Comparison of ENCODE assay signal across 8 mouse cellular contexts in genomic region chr13:44293736-44294416, GRCm38 (mm10).
DNase-seq lines count a peak whose midpoint lies in the region; ATAC-seq and TF ChIP-seq lines count a peak whose summit lies in the region.

No protein-coding gene starts in this region.

- no peak overlapping the region for H3K27ac ChIP-seq in heart, embryonic 16.5 days (ENCODE audit: low read length)

- no peaks in the 10 kb centered on the region for H3K36me3 ChIP-seq in heart, embryonic 16.5 days (ENCODE audit: control insufficient read depth, insufficient read depth)

- ATAC-seq in heart, embryonic 16.5 days (replicated peaks; ENCODE audit: extremely low read depth, insufficient read depth, low FRiP score), result peak; percentile 83
- ATAC-seq in erythroblast, adult 5-6 weeks (replicated peaks; ENCODE audit: low FRiP score, poor library complexity, severe bottlenecking), result no peak

- no peak overlapping the region for H3K4me3 ChIP-seq in heart, embryonic 16.5 days (ENCODE audit: low read length)
- H3K4me3 ChIP-seq in lung, adult 2 months (replicated peaks; ENCODE audit: extremely low read depth, low read depth, low read length), result no peak overlapping the region

- intact Hi-C loops in left cerebral cortex, postnatal 10 days (cut with DNase I), result no loop called here

- H3K9me3 ChIP-seq in heart, embryonic 16.5 days (replicated peaks; ENCODE audit: control insufficient read depth, low read length), result peaks cover 9% of the 10 kb centered on the region

- no peak for TF ChIP-seq CTCF in lung, adult 2 months (IDR thresholded peaks at IDR 0.05; ENCODE audit: insufficient read depth, low read length)

- H3K27me3 ChIP-seq in heart, embryonic 16.5 days (ENCODE audit: control insufficient read depth, insufficient read depth, low read length), result no peaks in the 10 kb centered on the region

- WGBS in heart, embryonic 16.5 days, result 65% methylated on average over 15 of the region's 15 CpGs
- WGBS in lung, adult 2 months, result 60% methylated on average over 15 of the region's 15 CpGs

- no peak for TF ChIP-seq POLR2A in lung, adult 2 months (IDR thresholded peaks at IDR 0.05; ENCODE audit: borderline replicate concordance, extremely low read depth, low read depth, low read length)

- H3K9ac ChIP-seq in heart, embryonic 16.5 days (ENCODE audit: low read length), result no peak overlapping the region

- no peak overlapping the region for H3K4me2 ChIP-seq in heart, embryonic 16.5 days (ENCODE audit: low read depth, low read length)

- peak; percentile 68 to 75 for DNase-seq in left cerebral cortex, postnatal 10 days (ENCODE audit: extremely low spot score in 1 of 2, low spot score in 2 of 2)
- no peak for DNase-seq in left cerebral cortex, adult 8-10 months (ENCODE audit: low spot score in 2 of 2)
- peak; percentile 93 to 95 for DNase-seq in cerebellum, postnatal 10 days
- peak; percentile 59 for DNase-seq in lung, adult 2 months
- no peak for DNase-seq in thymus, postnatal 36 days
- no peak for DNase-seq in testis, postnatal 10 days (ENCODE audit: low spot score)

- peaks cover 5% of the 10 kb centered on the region; the same call in 1 of the 2 replicates for H3K4me1 ChIP-seq in heart, embryonic 16.5 days (ENCODE audit: control insufficient read depth, insufficient read depth, low read length)
- peaks cover 9% of the 10 kb centered on the region for H3K4me1 ChIP-seq in lung, adult 2 months (ENCODE audit: control insufficient read depth, insufficient read depth, low read length)

Comparison
In these comparisons a context has a peak if more than half of its experiments do, and no peak if none do; other contexts are left out.
1. DNase-seq: peak in left cerebral cortex, postnatal 10 days (2 of 2), cerebellum, postnatal 10 days (2 of 2) and lung, adult 2 months (single experiment); none in left cerebral cortex, adult 8-10 months (0 of 2), thymus, postnatal 36 days (0 of 2) and testis, postnatal 10 days (single experiment).